Mouse (Mus musculus) left cerebral cortex, postnatal 36 days (tissue): ENCODE data around the gene Ccdc174. TPM values are rescaled to one million over a fixed set of nuclear protein-coding genes. Genes with fewer than 3 reads are reported as not detected.

Source experiments
- DNase-seq, 2 experiments: peaks; one replicate each; pipeline ENCODE4 v3.0.0; 2021 to 2022; ENCODE audit warnings: low spot score in 2 of 2, mixed read lengths in 1 of 2
- intact Hi-C: fragments of 180-260 bp; cut with DNase I; formaldehyde crosslinking; loops from one replicate; pipeline ENCODE4 v1.15.1; 2025
- total RNA-seq, 2 experiments: library from RNA; stranded (reverse); gene quantifications; 2 replicates each; pipeline ENCODE4 v1.2.3; 2021

Gene Ccdc174
- total RNA-seq, result 10 to 100 TPM; 18.7 to 27.1 TPM

- intact Hi-C loops, result no loop called here
- peak; percentile 92 to 94 for DNase-seq
These were observed at the start of gene Ccdc174 for GRCm38 (mm10) chr6:91877885-91878651. TSS of gene Ccdc174 (plus strand) at chr6:91878053.

- DNase-seq, result no peak
- intact Hi-C loops, result no loop called here
These were observed 44.9 kb upstream of the Ccdc174 start for GRCm38 (mm10) chr6:91832863-91833440.

GRCm38 (mm10) chr6:91839010-91839871 lies 38.6 kb upstream of the Ccdc174 start:
- peak; percentile 54 to 59 for DNase-seq
- intact Hi-C loops, result no loop called here

- peak in 1 of 2 experiments; percentile 43 for DNase-seq
- intact Hi-C loops, result loop anchor here (5.0 to 10.0 kb wide), 2 partner anchors 36 to 318 kb away; no protein-coding TSS in a partner anchor
These were observed 34.8 kb upstream of the Ccdc174 start for GRCm38 (mm10) chr6:91842897-91843627.

- intact Hi-C loops, result loop anchor here (5.0 to 10.0 kb wide), 2 partner anchors 36 to 319 kb away; no protein-coding TSS in a partner anchor
- peak in 1 of 2 experiments; percentile 53 for DNase-seq
These were observed 34.2 kb upstream of the Ccdc174 start for GRCm38 (mm10) chr6:91843628-91844153.

GRCm38 (mm10) chr6:91852550-91852949 lies 25.3 kb upstream of the Ccdc174 start:
- intact Hi-C loops, result loop anchor here (2.0 to 10.0 kb wide), 2 partner anchors 76 to 288 kb away; no protein-coding TSS in a partner anchor
- no peak for DNase-seq

- intact Hi-C loops, result loop anchor here (10.0 kb wide), 1 partner anchor 294 kb away; no protein-coding TSS in a partner anchor
- DNase-seq, result no peak
These were observed 19.5 kb upstream of the Ccdc174 start for GRCm38 (mm10) chr6:91858339-91858738.

- intact Hi-C loops, result no loop called here
- DNase-seq, result no peak
These were observed 15.0 kb upstream of the Ccdc174 start for GRCm38 (mm10) chr6:91862848-91863247.

- intact Hi-C loops, result no loop called here
- DNase-seq, result no peak
These were observed 13.3 kb upstream of the Ccdc174 start for GRCm38 (mm10) chr6:91864595-91864994.

- intact Hi-C loops, result no loop called here
- peak; percentile 60 to 61 for DNase-seq
These were observed 12.3 kb upstream of the Ccdc174 start for GRCm38 (mm10) chr6:91865601-91866000.

- no peak for DNase-seq
- intact Hi-C loops, result no loop called here
These were observed 9.8 kb upstream of the Ccdc174 start for GRCm38 (mm10) chr6:91868091-91868490.

- intact Hi-C loops, result no loop called here
- DNase-seq, result no peak
These were observed 5.1 kb upstream of the Ccdc174 start for GRCm38 (mm10) chr6:91872781-91873180.

- no peak for DNase-seq
- intact Hi-C loops, result no loop called here
These were observed 6.0 kb downstream of the Ccdc174 start for GRCm38 (mm10) chr6:91883859-91884258.

- intact Hi-C loops, result no loop called here
- no peak for DNase-seq
These were observed 11.5 kb downstream of the Ccdc174 start for GRCm38 (mm10) chr6:91889255-91889906.

GRCm38 (mm10) chr6:91890615-91891014 lies 12.8 kb downstream of the Ccdc174 start:
- DNase-seq, result no peak
- intact Hi-C loops, result no loop called here

GRCm38 (mm10) chr6:91891776-91892175 lies 13.9 kb downstream of the Ccdc174 start:
- no peak for DNase-seq
- intact Hi-C loops, result no loop called here

- DNase-seq, result no peak
- intact Hi-C loops, result loop anchor here (5.0 kb wide), 1 partner anchor 119 kb away; no protein-coding TSS in a partner anchor
These were observed 18.9 kb downstream of the Ccdc174 start for GRCm38 (mm10) chr6:91896783-91897182.

GRCm38 (mm10) chr6:91901505-91901904 lies 23.7 kb downstream of the Ccdc174 start:
- intact Hi-C loops, result loop anchor here (1.0 kb wide), 1 partner anchor 166 kb away; no protein-coding TSS in a partner anchor
- DNase-seq, result peak; percentile 70 to 73
